In the genomic region with DNA sequence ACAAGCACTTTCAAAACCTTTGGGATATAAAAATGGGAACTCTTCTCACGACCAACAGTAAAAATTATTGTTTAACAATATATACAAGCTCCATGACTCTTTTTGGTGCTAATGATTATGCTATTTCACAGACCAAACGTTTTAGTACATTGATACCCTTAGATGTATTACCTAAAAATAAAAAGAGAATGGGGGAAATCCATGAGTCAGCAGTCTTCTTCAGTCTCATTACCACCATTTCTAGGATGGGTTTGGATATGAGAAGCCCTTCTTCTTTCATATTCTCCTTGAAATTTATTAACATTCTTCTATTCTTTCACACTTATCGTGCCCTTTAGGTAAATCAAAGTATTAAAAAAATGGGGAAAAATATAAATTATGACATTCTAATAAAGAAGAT, we compare ENCODE assay signal across 16 mouse cellular contexts.
"Had no signal": no experiment of that assay in that cellular context is flagged by ENCODE, and none has a peak within 500 bp of the region (broad histone marks: within the 10 kb centered on the region; RNA-seq: fewer than 3 reads in every experiment).

No protein-coding gene starts in this region.

- H3K9me3 ChIP-seq: neural tube, embryonic 13.5 days; neural tube, embryonic 15.5 days; stomach, embryonic 15.5 days had no signal

- H3K4me2 ChIP-seq: neural tube, embryonic 13.5 days; neural tube, embryonic 15.5 days; stomach, embryonic 15.5 days had no signal

- H3K36me3 ChIP-seq: stomach, embryonic 15.5 days had no signal

- H3K4me3 ChIP-seq: neural tube, embryonic 13.5 days; neural tube, embryonic 15.5 days; stomach, embryonic 15.5 days had no signal

- H3K9ac ChIP-seq: neural tube, embryonic 13.5 days; neural tube, embryonic 15.5 days; stomach, embryonic 15.5 days had no signal

- H3K4me1 ChIP-seq: neural tube, embryonic 13.5 days; neural tube, embryonic 15.5 days; stomach, embryonic 15.5 days had no signal

- DNase-seq: retina, postnatal 1 day; right cerebral cortex, adult 18-20 months; right cerebral cortex, postnatal 14 days; right cerebral cortex, postnatal 25 days; right cerebral cortex, postnatal 4 days; spleen, adult 18-20 months; thymus, adult 18-20 months; thymus, adult 2 months; thymus, postnatal 14 days; thymus, postnatal 25 days; thymus, postnatal 36 days; thymus, postnatal 4 days had no signal

- H3K27me3 ChIP-seq: neural tube, embryonic 13.5 days; neural tube, embryonic 15.5 days; stomach, embryonic 15.5 days had no signal

- H3K27ac ChIP-seq: neural tube, embryonic 13.5 days; neural tube, embryonic 15.5 days; stomach, embryonic 15.5 days; stomach, postnatal 0 days had no signal
